Mouse (Mus musculus) ES-E14 (cell line): ENCODE measurements around the gene Cfap126.

Source experiments
- HCFC1 ChIP-seq: IDR thresholded peaks from 2 replicates; pipeline ENCODE4 v1.6.1; 2012; ENCODE audit warnings: low read length, inconsistent platforms, borderline replicate concordance; ENCODE audit not compliant: insufficient read depth
- ZC3H11A ChIP-seq: IDR thresholded peaks from 2 replicates; pipeline ENCODE4 v1.6.1; 2012; ENCODE audit warnings: low read depth, mild to moderate bottlenecking, inconsistent platforms, low read length, borderline replicate concordance
- ZNF384 ChIP-seq: IDR thresholded peaks from 2 replicates; pipeline ENCODE4 v1.6.1; 2012; ENCODE audit warnings: low read depth, low read length, inconsistent platforms

- TF ChIP-seq ZC3H11A, result no peak
- TF ChIP-seq ZNF384, result no peak
- TF ChIP-seq HCFC1, result no peak
Measured at GRCm38 (mm10) chr1:171135600-171135999, 21.9 kb downstream of the Cfap126 start.
